Mouse (Mus musculus): Measurements from ENCODE around the gene Arhgap28. TPM values are rescaled to one million over a fixed set of nuclear protein-coding genes. Genes with fewer than 3 reads are reported as not detected.

The Arhgap28 gene
- polyA plus RNA-seq, 1 experiment, result 0.28 TPM

DNA sequence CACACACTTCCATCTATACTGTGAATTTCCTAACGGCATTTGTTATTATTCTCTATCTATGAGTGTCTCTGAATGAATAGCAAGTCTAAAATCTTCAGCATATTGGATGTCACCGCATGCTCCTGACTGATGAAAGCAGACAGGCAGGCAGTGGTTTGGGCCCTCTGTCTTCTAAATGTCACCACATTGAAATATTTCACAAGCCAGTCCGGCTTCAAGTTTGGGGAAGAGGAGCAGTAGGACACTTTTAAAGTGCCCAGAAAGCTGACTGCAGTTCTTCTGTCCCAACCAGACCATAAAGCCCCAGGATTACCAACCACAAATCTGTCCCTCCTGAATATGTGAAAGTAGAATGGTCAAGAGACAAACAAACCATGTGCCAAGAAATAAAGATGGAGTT is 73.5 kb downstream of the Arhgap28 start:
- no peak for DNase-seq
- TF ChIP-seq CTCF (IDR thresholded peaks at IDR 0.05; ENCODE audit: borderline replicate concordance, insufficient read depth, low read depth, low read length) (no peak), POLR2A (IDR thresholded peaks at IDR 0.05; ENCODE audit: borderline replicate concordance, insufficient read depth, low read length) (no peak)
- no peaks in the 10 kb centered on the region for H3K4me1 ChIP-seq (ENCODE audit: control insufficient read depth, insufficient read depth, low read length)
- H3K27ac ChIP-seq (ENCODE audit: insufficient read depth, low read length), result no peak overlapping the region
- WGBS, result 85% methylated on average over 3 of the region's 3 CpGs
- no peaks in the 10 kb centered on the region for H3K27me3 ChIP-seq (ENCODE audit: control insufficient read depth, insufficient read depth, low read length)
- no peak overlapping the region for H3K4me3 ChIP-seq (replicated peaks; ENCODE audit: insufficient read depth, low read depth, low read length)

DNA sequence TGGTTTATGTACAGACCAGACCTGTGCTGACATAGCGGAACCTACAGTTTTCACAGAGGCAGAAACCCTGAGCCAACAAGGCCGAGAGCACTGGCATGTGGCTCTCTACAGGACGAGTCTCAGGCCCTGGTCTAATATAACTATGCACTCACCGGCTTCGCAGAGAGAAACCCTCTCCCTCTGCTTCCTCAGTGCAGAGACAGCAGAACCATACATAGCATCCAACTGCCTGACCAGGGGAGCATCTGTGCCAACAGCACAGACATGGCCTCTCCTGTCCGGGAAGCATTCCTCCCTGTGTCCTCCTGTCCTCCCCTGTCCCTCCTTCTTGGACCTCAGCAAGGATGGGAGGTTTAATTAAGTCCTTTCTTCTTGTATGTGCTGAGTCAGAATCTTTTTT is 75.6 kb downstream of the Arhgap28 start:
- TF ChIP-seq CTCF (IDR thresholded peaks at IDR 0.05; ENCODE audit: borderline replicate concordance, insufficient read depth, low read depth, low read length), result no peak
- WGBS, result 75% methylated on average over 6 of the region's 6 CpGs
- no peak overlapping the region for H3K27ac ChIP-seq (ENCODE audit: insufficient read depth, low read length)
- no peaks in the 10 kb centered on the region for H3K4me1 ChIP-seq (ENCODE audit: control insufficient read depth, insufficient read depth, low read length)
- no peaks in the 10 kb centered on the region for H3K27me3 ChIP-seq (ENCODE audit: control insufficient read depth, insufficient read depth, low read length)
- no peak overlapping the region for H3K4me3 ChIP-seq (replicated peaks; ENCODE audit: insufficient read depth, low read depth, low read length)
- DNase-seq, result no peak

GRCm38 (mm10) chr17:67927864-67928263 is 76.1 kb downstream of the Arhgap28 start:
- TF ChIP-seq CTCF (IDR thresholded peaks at IDR 0.05; ENCODE audit: borderline replicate concordance, insufficient read depth, low read depth, low read length), result no peak
- no peak for TF ChIP-seq POLR2A (IDR thresholded peaks at IDR 0.05; ENCODE audit: borderline replicate concordance, insufficient read depth, low read length)
- no peak for DNase-seq
- no peak overlapping the region for H3K27ac ChIP-seq (ENCODE audit: insufficient read depth, low read length)
- no peak overlapping the region for H3K4me3 ChIP-seq (replicated peaks; ENCODE audit: insufficient read depth, low read depth, low read length)
- no peaks in the 10 kb centered on the region for H3K4me1 ChIP-seq (ENCODE audit: control insufficient read depth, insufficient read depth, low read length)
- 98% methylated on average over 8 of the region's 8 CpGs for WGBS
- H3K27me3 ChIP-seq (ENCODE audit: control insufficient read depth, insufficient read depth, low read length), result no peaks in the 10 kb centered on the region

GRCm38 (mm10) chr17:67919959-67920358 is 84.0 kb downstream of the Arhgap28 start:
- Histone ChIP-seq H3K4me3 (replicated peaks; ENCODE audit: insufficient read depth, low read depth, low read length) (no peak overlapping the region), H3K4me1 (ENCODE audit: control insufficient read depth, insufficient read depth, low read length) (peaks cover 10% of the 10 kb centered on the region; the same call in 1 of the 2 replicates), H3K27me3 (ENCODE audit: control insufficient read depth, insufficient read depth, low read length) (no peaks in the 10 kb centered on the region), H3K27ac (ENCODE audit: insufficient read depth, low read length) (no peak overlapping the region)
- DNase-seq, result no peak
- WGBS, result 84% methylated on average over 7 of the region's 7 CpGs
- TF ChIP-seq POLR2A (IDR thresholded peaks at IDR 0.05; ENCODE audit: borderline replicate concordance, insufficient read depth, low read length) (no peak), CTCF (IDR thresholded peaks at IDR 0.05; ENCODE audit: borderline replicate concordance, insufficient read depth, low read depth, low read length) (no peak)

DNA sequence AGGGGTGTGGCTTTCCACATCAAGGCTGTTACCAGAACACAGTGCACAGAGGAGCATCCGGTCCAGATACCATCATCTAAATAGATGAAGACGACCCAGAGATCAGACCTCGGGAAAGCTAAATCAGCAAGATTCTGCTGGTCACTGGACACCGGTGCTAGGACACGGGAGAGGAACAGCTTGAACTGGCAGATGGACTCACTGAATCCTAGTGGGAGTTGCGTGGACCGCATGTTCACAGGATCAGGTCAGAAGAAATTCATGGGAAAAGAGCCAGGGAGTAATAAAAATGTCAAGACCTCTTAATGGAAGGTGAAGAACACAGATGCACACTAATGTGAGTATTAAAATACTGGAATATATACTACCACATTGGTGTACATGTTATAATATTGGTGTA is 85.7 kb downstream of the Arhgap28 start:
- Histone ChIP-seq H3K27me3 (ENCODE audit: control insufficient read depth, insufficient read depth, low read length) (no peaks in the 10 kb centered on the region), H3K27ac (ENCODE audit: insufficient read depth, low read length) (no peak overlapping the region), H3K4me3 (replicated peaks; ENCODE audit: insufficient read depth, low read depth, low read length) (no peak overlapping the region), H3K4me1 (ENCODE audit: control insufficient read depth, insufficient read depth, low read length) (peaks cover 10% of the 10 kb centered on the region; the same call in 1 of the 2 replicates)
- 11% methylated on average over 7 of the region's 7 CpGs for WGBS
- TF ChIP-seq CTCF (IDR thresholded peaks at IDR 0.05; ENCODE audit: borderline replicate concordance, insufficient read depth, low read depth, low read length) (no peak), POLR2A (IDR thresholded peaks at IDR 0.05; ENCODE audit: borderline replicate concordance, insufficient read depth, low read length) (no peak)
- DNase-seq, result peak; percentile 54 to 82

- Histone ChIP-seq H3K27me3 (ENCODE audit: control insufficient read depth, insufficient read depth, low read length) (no peaks in the 10 kb centered on the region), H3K4me1 (ENCODE audit: control insufficient read depth, insufficient read depth, low read length) (peaks cover 10% of the 10 kb centered on the region; the same call in 1 of the 2 replicates), H3K27ac (ENCODE audit: insufficient read depth, low read length) (no peak overlapping the region), H3K4me3 (replicated peaks; ENCODE audit: insufficient read depth, low read depth, low read length) (no peak overlapping the region)
- 95% methylated on average over 2 of the region's 2 CpGs for WGBS
- no peak for DNase-seq
- no peak for TF ChIP-seq POLR2A (IDR thresholded peaks at IDR 0.05; ENCODE audit: borderline replicate concordance, insufficient read depth, low read length)
- TF ChIP-seq CTCF (IDR thresholded peaks at IDR 0.05; ENCODE audit: borderline replicate concordance, insufficient read depth, low read depth, low read length), result no peak
These were observed 87.0 kb downstream of the Arhgap28 start for GRCm38 (mm10) chr17:67916901-67917300.

- no peak overlapping the region for H3K27ac ChIP-seq (ENCODE audit: insufficient read depth, low read length)
- 63% methylated on average over 12 of the region's 12 CpGs for WGBS
- DNase-seq, result peak in 1 of 2 experiments; percentile 22
- no peaks in the 10 kb centered on the region; the same call in 1 of the 2 replicates for H3K27me3 ChIP-seq (ENCODE audit: control insufficient read depth, insufficient read depth, low read length)
- no peak overlapping the region for H3K4me3 ChIP-seq (replicated peaks; ENCODE audit: insufficient read depth, low read depth, low read length)
- TF ChIP-seq CTCF (IDR thresholded peaks at IDR 0.05; ENCODE audit: borderline replicate concordance, insufficient read depth, low read depth, low read length), result peak; percentile 55; the same call in 1 of the 2 replicates
- TF ChIP-seq POLR2A (IDR thresholded peaks at IDR 0.05; ENCODE audit: borderline replicate concordance, insufficient read depth, low read length), result no peak
- H3K4me1 ChIP-seq (ENCODE audit: control insufficient read depth, insufficient read depth, low read length), result peaks cover 3% of the 10 kb centered on the region; the same call in 1 of the 2 replicates
These were observed 91.3 kb downstream of the Arhgap28 start for GRCm38 (mm10) chr17:67912640-67913039.

DNA sequence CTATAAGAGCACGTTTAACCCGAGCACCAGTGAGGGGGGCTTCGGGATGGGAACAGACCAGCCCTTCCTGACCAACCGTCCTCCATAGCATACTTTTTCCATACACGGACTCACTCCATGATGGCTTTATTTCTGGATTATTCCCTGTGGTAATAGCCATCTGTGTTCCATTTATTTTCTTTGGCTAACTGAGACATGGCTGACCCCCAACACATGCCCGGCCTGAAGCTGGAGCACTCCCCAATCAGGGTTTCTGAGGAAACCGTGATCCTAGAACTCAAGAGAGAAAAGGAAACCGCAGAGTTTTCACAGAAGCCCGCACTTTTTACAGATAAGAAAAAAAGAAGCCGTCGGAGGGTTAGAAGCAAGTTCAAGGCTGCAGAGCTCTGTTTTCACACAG is 91.9 kb downstream of the Arhgap28 start:
- WGBS, result 72% methylated on average over 11 of the region's 11 CpGs
- no peaks in the 10 kb centered on the region; the same call in 1 of the 2 replicates for H3K4me1 ChIP-seq (ENCODE audit: control insufficient read depth, insufficient read depth, low read length)
- no peak overlapping the region for H3K27ac ChIP-seq (ENCODE audit: insufficient read depth, low read length)
- H3K27me3 ChIP-seq (ENCODE audit: control insufficient read depth, insufficient read depth, low read length), result no peaks in the 10 kb centered on the region; the same call in 1 of the 2 replicates
- TF ChIP-seq CTCF (IDR thresholded peaks at IDR 0.05; ENCODE audit: borderline replicate concordance, insufficient read depth, low read depth, low read length) (no peak), POLR2A (IDR thresholded peaks at IDR 0.05; ENCODE audit: borderline replicate concordance, insufficient read depth, low read length) (no peak)
- no peak overlapping the region for H3K4me3 ChIP-seq (replicated peaks; ENCODE audit: insufficient read depth, low read depth, low read length)
- DNase-seq, result no peak

Data from cerebellum, adult 2 months (tissue).